ENCODE assay signal across 21 mouse cellular contexts in the genomic region with DNA sequence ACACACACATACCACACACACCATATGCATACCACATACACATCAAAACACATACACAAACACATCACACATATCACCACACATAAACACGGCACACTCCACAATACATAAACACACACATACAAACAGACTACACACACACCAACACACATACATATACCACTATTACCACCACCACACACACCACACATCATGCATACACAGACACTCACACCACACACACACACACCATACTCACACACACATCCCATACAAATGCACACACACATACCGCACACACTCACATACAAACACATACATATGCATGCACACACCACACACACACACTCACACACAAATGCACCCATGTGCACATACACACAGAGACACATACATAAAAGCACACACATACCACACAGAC. TPM values are rescaled to one million over a fixed set of nuclear protein-coding genes. Genes with fewer than 3 reads are reported as not detected.
A peak's percentile ranks its signal among the peaks of the same experiment; 100 is the strongest.
DNase-seq lines count a peak whose midpoint lies in the region; ATAC-seq and TF ChIP-seq lines count a peak whose summit lies in the region.
"Had no signal": no experiment of that assay in that cellular context is flagged by ENCODE, and none has a peak within 500 bp of the region (broad histone marks: within the 10 kb centered on the region; RNA-seq: fewer than 3 reads in every experiment).

No protein-coding gene starts in this region.

- H3K4me1 ChIP-seq in intestine, embryonic 16.5 days (ENCODE audit: control insufficient read depth, insufficient read depth, low read length): peaks cover 37% of the 10 kb centered on the region
- peaks cover 9% of the 10 kb centered on the region for H3K4me1 ChIP-seq in lung, adult 2 months (ENCODE audit: control insufficient read depth, insufficient read depth, low read length)

- DNase-seq in gastrocnemius, postnatal 10 days: peak; percentile 1
- DNase-seq in gastrocnemius, postnatal 4 days (ENCODE audit: low spot score in 2 of 2): no peak
- no peak for DNase-seq in left cerebral cortex, adult 2 months (ENCODE audit: extremely low spot score in 1 of 2, low spot score in 2 of 2)
- DNase-seq in left cerebral cortex, postnatal 14 days (ENCODE audit: low spot score in 2 of 2): no peak
- DNase-seq in left cerebral cortex, postnatal 25 days (ENCODE audit: low spot score in 2 of 2): no peak
- DNase-seq in lung, adult 2 months: no peak
- DNase-seq: adrenal gland, postnatal 10 days; B cell, adult 2 months; cerebellum, postnatal 36 days had no signal

- WGBS in intestine, embryonic 16.5 days: 92% methylated on average over 2 of the region's 2 CpGs
- WGBS in lung, adult 2 months: 96% methylated on average over 2 of the region's 2 CpGs

- TF ChIP-seq POLR2A in myocyte (IDR thresholded peaks at IDR 0.05; ENCODE audit: insufficient read length, low read depth): peak; percentile 33
- TF ChIP-seq POLR2A in lung, adult 2 months (IDR thresholded peaks at IDR 0.05; ENCODE audit: borderline replicate concordance, extremely low read depth, low read depth, low read length): no peak

- no peak for TF ChIP-seq CTCF in left cerebral cortex, adult 2 months (IDR thresholded peaks at IDR 0.05)
- no peak for TF ChIP-seq CTCF in lung, adult 2 months (IDR thresholded peaks at IDR 0.05; ENCODE audit: insufficient read depth, low read length)

- no peaks in the 10 kb centered on the region for H3K9me3 ChIP-seq in intestine, embryonic 16.5 days (ENCODE audit: control insufficient read depth, low read length)
- H3K9me3 ChIP-seq: embryonic facial prominence, embryonic 12.5 days; forebrain, embryonic 10.5 days; limb, embryonic 13.5 days had no signal

- intact Hi-C loops in left cerebral cortex, adult 2 months (cut with DNase I): no loop called here
- intact Hi-C loops in left cerebral cortex, postnatal 14 days (cut with DNase I): loop anchor here (5.0 kb wide), 1 partner anchor 100 kb away; no protein-coding TSS in a partner anchor
- intact Hi-C loops in left cerebral cortex, postnatal 25 days (cut with DNase I): no loop called here

- H3K27me3 ChIP-seq in intestine, embryonic 16.5 days (replicated peaks; ENCODE audit: control insufficient read depth, insufficient read depth, low read length): no peaks in the 10 kb centered on the region
- no peaks in the 10 kb centered on the region for H3K27me3 ChIP-seq in myocyte (ENCODE audit: control insufficient read depth, insufficient read depth, insufficient read length)
- H3K27me3 ChIP-seq: embryonic facial prominence, embryonic 12.5 days; limb, embryonic 13.5 days had no signal

- ATAC-seq in intestine, embryonic 16.5 days: no peak

- no peak overlapping the region for H3ac ChIP-seq in myocyte (ENCODE audit: control insufficient read depth, insufficient read length)

- no peak overlapping the region for H3K4me3 ChIP-seq in left cerebral cortex, adult 2 months
- H3K4me3 ChIP-seq in intestine, embryonic 16.5 days (ENCODE audit: low read length): no peak overlapping the region
- peak overlapping the region; percentile 10 for H3K4me3 ChIP-seq in myocyte
- no peak overlapping the region for H3K4me3 ChIP-seq in lung, adult 2 months (replicated peaks; ENCODE audit: extremely low read depth, low read depth, low read length)
- H3K4me3 ChIP-seq: embryonic facial prominence, embryonic 12.5 days; limb, embryonic 13.5 days had no signal

- peak overlapping the region; percentile 34 for H3K4me2 ChIP-seq in intestine, embryonic 16.5 days (ENCODE audit: low read depth, low read length)
- H3K4me2 ChIP-seq in myocyte (ENCODE audit: low read depth): peak overlapping the region; percentile 72
- H3K4me2 ChIP-seq: hindbrain, embryonic 14.5 days had no signal

- H3K36me3 ChIP-seq in intestine, embryonic 16.5 days (ENCODE audit: control insufficient read depth, insufficient read depth, low read length): peaks cover 7% of the 10 kb centered on the region; the same call in 1 of the 2 replicates
- peaks cover 26% of the 10 kb centered on the region for H3K36me3 ChIP-seq in myocyte (ENCODE audit: control insufficient read depth, insufficient read depth)

- H3K9ac ChIP-seq in intestine, embryonic 16.5 days (ENCODE audit: low read depth, low read length): no peak overlapping the region
- H3K9ac ChIP-seq: embryonic facial prominence, embryonic 12.5 days; hindbrain, embryonic 14.5 days; limb, embryonic 13.5 days had no signal

- 0 out of 2 replicates have a peak overlapping the region, but pooled peaks have one; percentile 30 for H3K27ac ChIP-seq in left cerebral cortex, adult 2 months
- H3K27ac ChIP-seq in intestine, embryonic 16.5 days (ENCODE audit: low read length): no peak overlapping the region
- H3K27ac ChIP-seq: hindbrain, embryonic 14.5 days had no signal

- H3K79me2 ChIP-seq in myocyte (ENCODE audit: control insufficient read depth, insufficient read depth): no peaks in the 10 kb centered on the region

TF ChIP-seq in myocyte, 11 proteins besides CTCF, POLR2A, EP300 and RAD21:
- TF ChIP-seq POLR2AphosphoS2 (IDR thresholded peaks at IDR 0.05; ENCODE audit: insufficient read length, low read depth) (peak; percentile 28), MYOG (IDR thresholded peaks at IDR 0.05; ENCODE audit: control insufficient read depth in 1 of 3, insufficient read depth in 1 of 3, insufficient read length in 2 of 3, low read depth in 2 of 3) (no peak)

RNA-seq across cellular contexts. Expression of a gene that starts 1.5 kb away (rescaled TPM):
- 10 to 100 TPM; 11.3 to 12.4 TPM for total RNA-seq in gastrocnemius, postnatal 10 days (2021)
- 10 to 100 TPM; 16.7 to 19.3 TPM for total RNA-seq in gastrocnemius, postnatal 4 days (2021)
- 10 to 100 TPM; 21.7 to 27.3 TPM for total RNA-seq in left cerebral cortex, adult 2 months (2021)
- 10 to 100 TPM; 14.1 to 25.7 TPM for total RNA-seq in left cerebral cortex, postnatal 14 days (2021)
- 10.5 and 10.8 TPM in 2 replicates for polyA plus RNA-seq in intestine, embryonic 16.5 days (2015; fragmentation: Nextera tagmentation; extraction: Ambion mirVana)
- polyA plus RNA-seq in myocyte (2012; fragmentation: generic; extraction: Trizol): 14.7 TPM
- 10 to 100 TPM; 18.8 to 19.7 TPM for total RNA-seq in left cerebral cortex, postnatal 25 days (2021)
- polyA plus RNA-seq in lung, adult 2 months (2012; rRNA removed): 16.0 and 23.9 TPM in 2 replicates

RNA-seq across cellular contexts. Expression of a gene that starts 13.4 kb away (rescaled TPM):
- total RNA-seq in gastrocnemius, postnatal 10 days (2021): not detected
- total RNA-seq in gastrocnemius, postnatal 4 days (2021): not detected
- total RNA-seq in left cerebral cortex, adult 2 months (2021): not detected
- not detected for total RNA-seq in left cerebral cortex, postnatal 14 days (2021)
- not detected in 2 replicates for polyA plus RNA-seq in intestine, embryonic 16.5 days (2015; fragmentation: Nextera tagmentation; extraction: Ambion mirVana)
- polyA plus RNA-seq in myocyte (2012; fragmentation: generic; extraction: Trizol): not detected
- 1 to 10 TPM in 1 of 2 experiments, not detected in 1; 1.3 TPM for total RNA-seq in left cerebral cortex, postnatal 25 days (2021)
- not detected in 2 replicates for polyA plus RNA-seq in lung, adult 2 months (2012; rRNA removed)
- total RNA-seq: adrenal gland, postnatal 10 days; ES-E14; layer of hippocampus, postnatal 14 days; monocyte, adult 5-6 weeks had no signal
- polyA plus RNA-seq: embryonic facial prominence, embryonic 12.5 days; forebrain, embryonic 10.5 days; heart, embryonic 16.5 days; hindbrain, embryonic 14.5 days; kidney, embryonic 14.5 days; limb, embryonic 13.5 days; urinary bladder, adult 2 months had no signal

RNA-seq across cellular contexts. Expression of a gene that starts 18.7 kb away (rescaled TPM):
- total RNA-seq in gastrocnemius, postnatal 10 days (2021): 10 to 100 TPM; 17.3 to 18.3 TPM
- total RNA-seq in gastrocnemius, postnatal 4 days (2021): 10 to 100 TPM; 21.3 to 21.5 TPM
- 10 to 100 TPM; 22.3 to 25.2 TPM for total RNA-seq in left cerebral cortex, adult 2 months (2021)
- total RNA-seq in left cerebral cortex, postnatal 14 days (2021): 10 to 100 TPM; 25.8 to 29.2 TPM
- 38.3 and 41.2 TPM in 2 replicates for polyA plus RNA-seq in intestine, embryonic 16.5 days (2015; fragmentation: Nextera tagmentation; extraction: Ambion mirVana)
- 28.3 TPM for polyA plus RNA-seq in myocyte (2012; fragmentation: generic; extraction: Trizol)
- 10 to 100 TPM; 23.7 to 26.3 TPM for total RNA-seq in left cerebral cortex, postnatal 25 days (2021)
- polyA plus RNA-seq in lung, adult 2 months (2012; rRNA removed): 21.1 and 22.2 TPM in 2 replicates

RNA-seq across cellular contexts. Expression of a gene that starts 18.7 kb away (rescaled TPM):
- 10 to 100 TPM; 15.9 to 18.1 TPM for total RNA-seq in gastrocnemius, postnatal 10 days (2021)
- 10 to 100 TPM; 32.7 to 34.2 TPM for total RNA-seq in gastrocnemius, postnatal 4 days (2021)
- 10 to 100 TPM; 21.8 to 23.5 TPM for total RNA-seq in left cerebral cortex, adult 2 months (2021)
- total RNA-seq in left cerebral cortex, postnatal 14 days (2021): 10 to 100 TPM; 20.2 to 20.9 TPM
- 23.6 and 26.6 TPM in 2 replicates for polyA plus RNA-seq in intestine, embryonic 16.5 days (2015; fragmentation: Nextera tagmentation; extraction: Ambion mirVana)
- polyA plus RNA-seq in myocyte (2012; fragmentation: generic; extraction: Trizol): 54.0 TPM
- 10 to 100 TPM; 21.6 to 22.6 TPM for total RNA-seq in left cerebral cortex, postnatal 25 days (2021)
- polyA plus RNA-seq in lung, adult 2 months (2012; rRNA removed): 27.3 and 28.1 TPM in 2 replicates

RNA-seq across cellular contexts. Expression of a gene that starts 27.1 kb away (rescaled TPM):
- total RNA-seq in gastrocnemius, postnatal 10 days (2021): under 1 TPM; 0.42 to 0.86 TPM
- 1 to 10 TPM; 1.0 to 1.3 TPM for total RNA-seq in gastrocnemius, postnatal 4 days (2021)
- 10 to 100 TPM; 11.3 to 15.1 TPM for total RNA-seq in left cerebral cortex, adult 2 months (2021)
- total RNA-seq in left cerebral cortex, postnatal 14 days (2021): 1 to 10 TPM; 7.2 to 9.7 TPM
- polyA plus RNA-seq in intestine, embryonic 16.5 days (2015; fragmentation: Nextera tagmentation; extraction: Ambion mirVana): 0.11 and 0.24 TPM in 2 replicates
- 0.55 TPM for polyA plus RNA-seq in myocyte (2012; fragmentation: generic; extraction: Trizol)
- total RNA-seq in left cerebral cortex, postnatal 25 days (2021): 10 to 100 TPM in 1 of 2 experiments, 1 to 10 TPM in 1; 9.9 to 12.3 TPM
- polyA plus RNA-seq in lung, adult 2 months (2012; rRNA removed): 11.6 and 18.8 TPM in 2 replicates
- total RNA-seq: monocyte, adult 5-6 weeks had no signal
